Mouse (Mus musculus) erythroblast, embryonic 14.5 days (primary cell): ENCODE results near the gene Crnkl1.

Experiments
- GATA1 ChIP-seq: IDR thresholded peaks from 2 replicates; pipeline ENCODE4 v1.6.1; 2012; ENCODE audit warnings: low read length, inconsistent platforms, mixed read lengths
- TAL1 ChIP-seq: IDR thresholded peaks from 3 replicates; pipeline ENCODE4 v1.6.1; 2012; ENCODE audit warnings: low read length, inconsistent platforms, mixed read lengths

- TF ChIP-seq TAL1 (no peak), GATA1 (no peak)
These were observed 2.2 kb upstream of the Crnkl1 start for GRCm38 (mm10) chr2:145936975-145937374.
